Mouse (Mus musculus) heart, postnatal 0 days (tissue): ENCODE data around the gene Med24.

Experiments
- CTCF ChIP-seq: IDR thresholded peaks from 2 replicates; pipeline ENCODE4 v1.5.1; 2016; ENCODE audit warnings: antibody characterized with exemption, control low read depth, low read depth
- EP300 ChIP-seq: IDR thresholded peaks from 2 replicates; pipeline ENCODE4 v1.6.1; 2016; ENCODE audit warnings: antibody characterized with exemption, low read depth

DNA sequence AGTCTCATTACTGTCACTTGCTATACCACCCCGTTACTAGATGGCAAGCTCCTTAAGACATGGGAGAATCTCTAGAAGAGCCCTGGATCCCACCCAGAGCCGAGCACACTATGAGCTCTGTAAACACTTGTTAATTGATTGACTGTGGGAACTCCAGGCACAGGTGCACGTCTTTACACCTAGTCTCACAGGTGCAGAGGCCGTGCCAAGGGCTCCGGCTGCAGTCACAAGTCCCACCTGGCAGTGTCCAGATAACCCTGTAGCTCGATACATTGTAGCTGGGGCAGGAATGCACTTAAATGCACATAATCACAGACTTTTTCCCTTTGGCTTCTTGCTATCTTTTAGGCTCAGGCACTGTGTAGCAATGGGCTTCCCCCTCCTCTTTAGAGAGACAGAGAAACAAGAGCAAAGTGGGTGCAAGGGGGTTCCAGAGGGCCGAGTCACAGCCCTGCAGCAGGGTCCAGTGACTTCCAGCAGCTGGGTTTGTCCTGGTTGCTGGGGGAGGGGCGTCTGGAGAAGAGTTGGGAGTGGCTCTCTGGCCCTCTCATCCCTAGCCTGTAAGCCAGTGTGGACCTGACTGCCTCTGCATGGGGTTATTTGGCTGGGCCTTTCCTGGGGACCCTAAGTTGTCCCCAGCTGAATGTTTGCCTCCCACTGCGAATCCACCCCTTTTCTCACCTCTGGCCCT, 14.6 kb upstream of the Med24 start:
- no peak for TF ChIP-seq CTCF
- no peak for TF ChIP-seq EP300
